Mouse (Mus musculus): ENCODE results near the gene Cenpc1. TPM values are rescaled to one million over a fixed set of nuclear protein-coding genes. Genes with fewer than 3 reads are reported as not detected.

Cenpc1 gene
- polyA plus RNA-seq, 1 experiment, result 3.2 TPM

GRCm38 (mm10) chr5:85996545-85997510 lies 68.6 kb downstream of the Cenpc1 start:
- Histone ChIP-seq H3K4me1 (ENCODE audit: control insufficient read depth, insufficient read depth, insufficient read length) (no peaks in the 10 kb centered on the region), H3K27ac (ENCODE audit: insufficient read depth, low read length) (no peak overlapping the region)
- no peak for TF ChIP-seq POLR2A (IDR thresholded peaks at IDR 0.05; ENCODE audit: low read depth, low read length)
- no peak for TF ChIP-seq CTCF (IDR thresholded peaks at IDR 0.05; ENCODE audit: extremely low read depth, insufficient read depth, insufficient read length, insufficient replicate concordance)

DNA sequence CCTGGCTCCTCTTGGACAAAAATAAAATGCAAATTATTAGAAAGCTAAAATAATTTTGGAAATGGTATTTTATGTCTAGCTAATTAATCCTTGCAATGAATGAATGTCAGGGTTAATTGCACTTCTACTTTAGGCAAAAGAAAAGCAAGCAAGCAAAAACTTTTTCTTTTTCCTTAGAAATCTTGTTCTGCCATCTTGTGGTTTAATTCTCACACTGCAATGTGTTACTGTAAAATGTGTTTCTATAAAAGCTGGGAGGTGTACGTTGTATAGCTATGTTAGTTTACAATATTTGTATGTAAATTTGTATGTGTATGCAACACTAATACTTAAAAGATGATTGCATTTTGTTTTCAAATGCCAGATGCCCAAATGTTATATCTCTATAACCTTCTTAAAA lies 70.8 kb downstream of the Cenpc1 start:
- Histone ChIP-seq H3K4me1 (ENCODE audit: control insufficient read depth, insufficient read depth, insufficient read length) (no peaks in the 10 kb centered on the region), H3K27me3 (ENCODE audit: control insufficient read depth, insufficient read depth, low read length) (no peaks in the 10 kb centered on the region), H3K36me3 (ENCODE audit: control insufficient read depth, insufficient read depth, low read length) (no peaks in the 10 kb centered on the region), H3K4me3 (ENCODE audit: extremely low read depth, insufficient read depth, insufficient read length) (no peak overlapping the region), H3K27ac (ENCODE audit: insufficient read depth, low read length) (no peak overlapping the region)
- WGBS, result 27% methylated on average over 1 of the region's 1 CpGs
- TF ChIP-seq POLR2A (IDR thresholded peaks at IDR 0.05; ENCODE audit: low read depth, low read length) (no peak), CTCF (IDR thresholded peaks at IDR 0.05; ENCODE audit: extremely low read depth, insufficient read depth, insufficient read length, insufficient replicate concordance) (no peak)
- DNase-seq (ENCODE audit: low read depth in 1 of 2, low spot score in 2 of 2), result no peak

More at GRCm38 (mm10) chr5:85996545-85997510, 68.6 kb downstream of the Cenpc1 start:
- Histone ChIP-seq H3K27me3 (ENCODE audit: control insufficient read depth, insufficient read depth, low read length) (no peaks in the 10 kb centered on the region), H3K36me3 (ENCODE audit: control insufficient read depth, insufficient read depth, low read length) (no peaks in the 10 kb centered on the region), H3K4me3 (ENCODE audit: extremely low read depth, insufficient read depth, insufficient read length) (no peak overlapping the region)
- DNase-seq (ENCODE audit: low read depth in 1 of 2, low spot score in 2 of 2), result no peak
- 89% methylated on average over 6 of the region's 6 CpGs for WGBS

GRCm38 (mm10) chr5:85992805-85993721 lies 72.3 kb downstream of the Cenpc1 start:
- TF ChIP-seq POLR2A (IDR thresholded peaks at IDR 0.05; ENCODE audit: low read depth, low read length) (no peak), CTCF (IDR thresholded peaks at IDR 0.05; ENCODE audit: extremely low read depth, insufficient read depth, insufficient read length, insufficient replicate concordance) (no peak)
- no peak for DNase-seq (ENCODE audit: low read depth in 1 of 2, low spot score in 2 of 2)
- no peaks in the 10 kb centered on the region for H3K4me1 ChIP-seq (ENCODE audit: control insufficient read depth, insufficient read depth, insufficient read length)
- no peaks in the 10 kb centered on the region for H3K27me3 ChIP-seq (ENCODE audit: control insufficient read depth, insufficient read depth, low read length)
- no peaks in the 10 kb centered on the region for H3K36me3 ChIP-seq (ENCODE audit: control insufficient read depth, insufficient read depth, low read length)
- 87% methylated on average over 4 of the region's 4 CpGs for WGBS
- no peak overlapping the region for H3K4me3 ChIP-seq (ENCODE audit: extremely low read depth, insufficient read depth, insufficient read length)
- no peak overlapping the region for H3K27ac ChIP-seq (ENCODE audit: insufficient read depth, low read length)

GRCm38 (mm10) chr5:85992055-85992454 lies 73.3 kb downstream of the Cenpc1 start:
- no peak for DNase-seq (ENCODE audit: low read depth in 1 of 2, low spot score in 2 of 2)
- Histone ChIP-seq H3K27me3 (ENCODE audit: control insufficient read depth, insufficient read depth, low read length) (no peaks in the 10 kb centered on the region), H3K27ac (ENCODE audit: insufficient read depth, low read length) (no peak overlapping the region), H3K4me1 (ENCODE audit: control insufficient read depth, insufficient read depth, insufficient read length) (no peaks in the 10 kb centered on the region), H3K4me3 (ENCODE audit: extremely low read depth, insufficient read depth, insufficient read length) (no peak overlapping the region), H3K36me3 (ENCODE audit: control insufficient read depth, insufficient read depth, low read length) (no peaks in the 10 kb centered on the region)
- 41% methylated on average over 1 of the region's 1 CpGs for WGBS
- TF ChIP-seq CTCF (IDR thresholded peaks at IDR 0.05; ENCODE audit: extremely low read depth, insufficient read depth, insufficient read length, insufficient replicate concordance), result no peak
- TF ChIP-seq POLR2A (IDR thresholded peaks at IDR 0.05; ENCODE audit: low read depth, low read length), result no peak

DNA sequence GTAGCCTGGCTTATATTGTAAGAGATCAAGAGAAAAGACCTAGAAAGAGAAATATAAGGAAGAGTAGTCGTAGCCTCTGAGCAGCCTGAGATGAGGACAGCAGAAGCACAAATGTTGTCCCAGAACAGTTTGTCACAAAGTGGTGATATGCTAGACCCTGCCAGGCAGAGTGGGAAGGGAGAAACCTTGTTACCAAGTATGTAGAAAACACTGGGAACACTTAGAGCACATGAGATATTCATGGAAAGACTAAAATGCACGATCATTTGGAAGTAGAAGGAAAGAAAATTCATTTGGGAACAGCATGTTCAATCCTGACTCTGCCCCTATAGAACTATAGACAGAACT lies 77.9 kb downstream of the Cenpc1 start:
- no peak for DNase-seq (ENCODE audit: low read depth in 1 of 2, low spot score in 2 of 2)
- no peaks in the 10 kb centered on the region for H3K4me1 ChIP-seq (ENCODE audit: control insufficient read depth, insufficient read depth, insufficient read length)

GRCm38 (mm10) chr5:85986734-85987515 lies 78.5 kb downstream of the Cenpc1 start:
- WGBS, result 71% methylated on average over 4 of the region's 4 CpGs

More for the DNA sequence above, 77.9 kb downstream of the Cenpc1 start:
- 81% methylated on average over 2 of the region's 2 CpGs for WGBS
- Histone ChIP-seq H3K27ac (ENCODE audit: insufficient read depth, low read length) (no peak overlapping the region), H3K27me3 (ENCODE audit: control insufficient read depth, insufficient read depth, low read length) (no peaks in the 10 kb centered on the region), H3K4me3 (ENCODE audit: extremely low read depth, insufficient read depth, insufficient read length) (no peak overlapping the region), H3K36me3 (ENCODE audit: control insufficient read depth, insufficient read depth, low read length) (no peaks in the 10 kb centered on the region)
- no peak for TF ChIP-seq CTCF (IDR thresholded peaks at IDR 0.05; ENCODE audit: extremely low read depth, insufficient read depth, insufficient read length, insufficient replicate concordance)
- no peak for TF ChIP-seq POLR2A (IDR thresholded peaks at IDR 0.05; ENCODE audit: low read depth, low read length)

More at GRCm38 (mm10) chr5:85986734-85987515, 78.5 kb downstream of the Cenpc1 start:
- H3K4me1 ChIP-seq (ENCODE audit: control insufficient read depth, insufficient read depth, insufficient read length), result no peaks in the 10 kb centered on the region
- H3K4me3 ChIP-seq (ENCODE audit: extremely low read depth, insufficient read depth, insufficient read length), result no peak overlapping the region
- H3K27ac ChIP-seq (ENCODE audit: insufficient read depth, low read length), result no peak overlapping the region
- TF ChIP-seq CTCF (IDR thresholded peaks at IDR 0.05; ENCODE audit: extremely low read depth, insufficient read depth, insufficient read length, insufficient replicate concordance), result no peak
- TF ChIP-seq POLR2A (IDR thresholded peaks at IDR 0.05; ENCODE audit: low read depth, low read length), result no peak
- H3K27me3 ChIP-seq (ENCODE audit: control insufficient read depth, insufficient read depth, low read length), result no peaks in the 10 kb centered on the region
- no peak for DNase-seq (ENCODE audit: low read depth in 1 of 2, low spot score in 2 of 2)
- H3K36me3 ChIP-seq (ENCODE audit: control insufficient read depth, insufficient read depth, low read length), result no peaks in the 10 kb centered on the region

Measured in spleen, adult 2 months (tissue).